Mouse (Mus musculus): ENCODE results near the gene Sp8. TPM values are rescaled to one million over a fixed set of nuclear protein-coding genes. Genes with fewer than 3 reads are reported as not detected.

Gene Sp8
- total RNA-seq, 2 experiments from 2014 or later: not detected

GRCm38 (mm10) chr12:118842671-118843411 is 3.3 kb upstream of the Sp8 start:
- DNase-seq: no peak
- Histone ChIP-seq H3K27ac (no peak overlapping the region), H3K4me3 (no peak overlapping the region)
- TF ChIP-seq CTCF (IDR thresholded peaks at IDR 0.05): no peak
- intact Hi-C loops (cut with DNase I): no loop called here

GRCm38 (mm10) chr12:118844111-118844510 is 2.0 kb upstream of the Sp8 start:
- Histone ChIP-seq H3K27ac (no peak overlapping the region), H3K4me3 (no peak overlapping the region)
- no peak for TF ChIP-seq CTCF (IDR thresholded peaks at IDR 0.05)
- DNase-seq: no peak
- intact Hi-C loops (cut with DNase I): no loop called here

GRCm38 (mm10) chr12:118844841-118845240 is 1.3 kb upstream of the Sp8 start:
- no peak for TF ChIP-seq CTCF (IDR thresholded peaks at IDR 0.05)
- H3K4me3 ChIP-seq: no peak overlapping the region
- DNase-seq: no peak
- intact Hi-C loops (cut with DNase I): no loop called here
- no peak overlapping the region for H3K27ac ChIP-seq

- Histone ChIP-seq H3K27ac (no peak overlapping the region), H3K4me3 (no peak overlapping the region)
- intact Hi-C loops (cut with DNase I): no loop called here
- no peak for DNase-seq
- TF ChIP-seq CTCF (IDR thresholded peaks at IDR 0.05): no peak
Observed at GRCm38 (mm10) chr12:118845351-118845750, 778 bp upstream of the Sp8 start.

- intact Hi-C loops (cut with DNase I): no loop called here
- TF ChIP-seq CTCF (IDR thresholded peaks at IDR 0.05): no peak
- H3K27ac ChIP-seq: no peak overlapping the region
- DNase-seq: peak; percentile 34
- H3K4me3 ChIP-seq: peak overlapping the region; percentile 67
Observed at GRCm38 (mm10) chr12:118846649-118847321, 656 bp downstream of the Sp8 start.

GRCm38 (mm10) chr12:118847381-118847780 is 1.3 kb downstream of the Sp8 start:
- no peak overlapping the region for H3K27ac ChIP-seq
- DNase-seq: no peak
- intact Hi-C loops (cut with DNase I): no loop called here
- H3K4me3 ChIP-seq: peak overlapping the region; percentile 67
- TF ChIP-seq CTCF (IDR thresholded peaks at IDR 0.05): no peak

GRCm38 (mm10) chr12:118847861-118848495 is 1.8 kb downstream of the Sp8 start:
- Histone ChIP-seq H3K4me3 (peak overlapping the region; percentile 62), H3K27ac (no peak overlapping the region)
- intact Hi-C loops (cut with DNase I): no loop called here
- TF ChIP-seq CTCF (IDR thresholded peaks at IDR 0.05): no peak
- DNase-seq: no peak

GRCm38 (mm10) chr12:118848496-118849202 is 2.5 kb downstream of the Sp8 start:
- Histone ChIP-seq H3K4me3 (peak overlapping the region; percentile 62), H3K27ac (no peak overlapping the region)
- no peak for DNase-seq
- TF ChIP-seq CTCF (IDR thresholded peaks at IDR 0.05): no peak
- intact Hi-C loops (cut with DNase I): no loop called here

- no peak for DNase-seq
- intact Hi-C loops (cut with DNase I): no loop called here
- no peak overlapping the region for H3K27ac ChIP-seq
- no peak for TF ChIP-seq CTCF (IDR thresholded peaks at IDR 0.05)
- H3K4me3 ChIP-seq: peak overlapping the region; percentile 62; the same call in 1 of the 2 replicates
Observed at GRCm38 (mm10) chr12:118849203-118849861, 3.2 kb downstream of the Sp8 start.

GRCm38 (mm10) chr12:118849996-118850395 is 3.9 kb downstream of the Sp8 start:
- no peak for DNase-seq
- Histone ChIP-seq H3K4me3 (no peak overlapping the region), H3K27ac (no peak overlapping the region)
- intact Hi-C loops (cut with DNase I): loop anchor here (10.0 kb wide), 2 partner anchors 395 to 1025 kb away; no protein-coding TSS in a partner anchor
- TF ChIP-seq CTCF (IDR thresholded peaks at IDR 0.05): no peak

GRCm38 (mm10) chr12:118850851-118851410 is 4.8 kb downstream of the Sp8 start:
- Histone ChIP-seq H3K27ac (no peak overlapping the region), H3K4me3 (no peak overlapping the region)
- TF ChIP-seq CTCF (IDR thresholded peaks at IDR 0.05): no peak
- intact Hi-C loops (cut with DNase I): loop anchor here (10.0 kb wide), 2 partner anchors 396 to 1026 kb away; no protein-coding TSS in a partner anchor
- DNase-seq: no peak

- Histone ChIP-seq H3K4me3 (no peak overlapping the region), H3K27ac (no peak overlapping the region)
- TF ChIP-seq CTCF (IDR thresholded peaks at IDR 0.05): no peak
- intact Hi-C loops (cut with DNase I): loop anchor here (10.0 kb wide), 2 partner anchors 399 to 1029 kb away; no protein-coding TSS in a partner anchor
- DNase-seq: no peak
Observed at GRCm38 (mm10) chr12:118853331-118853730, 7.2 kb downstream of the Sp8 start.

Measured in gastrocnemius, adult 2 months (tissue).